Mouse (Mus musculus): Measurements from ENCODE around the gene Stap2.

GRCm38 (mm10) chr17:55961631-55962030 is 43.8 kb downstream of the Stap2 start:
- TF ChIP-seq POLR2A (IDR thresholded peaks at IDR 0.05; ENCODE audit: extremely low read depth, insufficient read depth, low read length) (no peak), CTCF (IDR thresholded peaks at IDR 0.05; ENCODE audit: extremely low read depth, insufficient read depth, low read length) (no peak)

Measured in cortical plate, adult 2 months (tissue).